Mouse (Mus musculus) thymus, adult 2 months (tissue): ENCODE measurements at regions not wholly inside any gene's neighbourhood (a gene's known extent, or its start where the extent isn't known, plus 50 kb on each side); places are given as distances from the start of the nearest gene placed in this dataset.
"Not testable (repeated sequence)": the region's sequence is repeated elsewhere in the genome, so short reads cannot be mapped to it uniquely, and the experiment has no call there.

Source experiments
- DNase-seq: peaks from one replicate; pipeline ENCODE4 v3.0.0; 2021
- H3K27ac ChIP-seq: fragments of 200-500 bp; 2 replicates; pipeline ENCODE4 v1.5.1; 2012; ENCODE audit warnings: low read length, control low read depth; ENCODE audit not compliant: control insufficient read depth, insufficient read depth
- H3K27me3 ChIP-seq: fragments of 200-500 bp; 2 replicates; pipeline ENCODE4 v1.6.1; 2012; ENCODE audit warnings: mild to moderate bottlenecking, low read length, moderate library complexity, mixed read lengths; ENCODE audit not compliant: control insufficient read depth, insufficient read depth
- H3K36me3 ChIP-seq: fragments of 200-500 bp; 2 replicates; pipeline ENCODE4 v1.6.1; 2012; ENCODE audit warnings: mild to moderate bottlenecking, low read length, moderate library complexity; ENCODE audit not compliant: control insufficient read depth, insufficient read depth
- H3K4me1 ChIP-seq: fragments of 200-500 bp; replicated peaks from 2 replicates; pipeline ENCODE4 v1.6.1; 2012; ENCODE audit warnings: low read length; ENCODE audit not compliant: control insufficient read depth, insufficient read depth
- H3K4me3 ChIP-seq: fragments of 200-500 bp; 2 replicates; pipeline ENCODE4 v1.5.1; 2012; ENCODE audit warnings: mild to moderate bottlenecking, low read length, control low read depth, moderate library complexity; ENCODE audit not compliant: control insufficient read depth, insufficient read depth
- WGBS: fragments of 180-500 bp; shearing (Covaris S2); methylation state at CpG from one replicate; pipeline ENCODE4 v1.1.7; 2018; 5-methylcytosine and 5-hydroxymethylcytosine counted together

DNA sequence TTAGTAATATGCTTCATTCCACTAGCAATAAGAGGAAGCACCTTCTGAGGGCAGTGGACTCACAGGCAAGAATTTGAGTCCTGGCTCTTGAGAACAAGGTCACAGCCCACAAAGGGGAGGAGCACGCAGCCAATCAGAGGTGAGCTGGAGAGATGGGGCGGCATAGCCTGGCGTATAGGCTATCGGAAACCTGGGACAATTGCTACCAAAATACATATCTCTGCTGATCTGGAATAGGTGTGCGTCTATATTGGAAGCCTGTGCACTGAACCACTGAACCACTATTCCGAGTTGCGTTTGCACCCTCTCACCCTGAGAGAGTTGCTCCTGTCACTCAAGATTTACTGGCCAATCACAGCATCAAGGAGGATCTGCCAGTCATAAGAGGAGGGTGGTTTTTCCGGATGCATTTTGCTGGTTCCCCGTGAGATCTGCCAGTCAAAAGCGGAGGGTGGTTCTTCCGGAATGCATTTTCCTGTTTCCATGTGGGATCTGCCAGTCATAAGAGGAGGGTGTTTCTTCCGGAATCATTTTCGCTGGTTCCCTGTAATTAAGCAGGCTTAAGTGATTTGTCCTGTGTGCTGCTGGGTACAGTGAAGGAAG is 80.1 kb upstream of the Riok2 start:
- peak overlapping the region; percentile 60 for H3K27ac ChIP-seq
- not testable (repeated sequence) for H3K4me1 ChIP-seq
- under 1% methylated on average over 13 of the region's 13 CpGs for WGBS

GRCm38 (mm10) chr17:17295037-17295436 is 79.1 kb upstream of the Riok2 start:
- 0% methylated on average over 1 of the region's 1 CpGs for WGBS
- DNase-seq, H3K4me3 ChIP-seq, H3K4me1 ChIP-seq, H3K36me3 ChIP-seq, H3K27me3 ChIP-seq, H3K27ac ChIP-seq: not testable (repeated sequence)

More for the DNA sequence above, 80.1 kb upstream of the Riok2 start:
- peak; percentile 88 for DNase-seq
- H3K36me3 ChIP-seq, H3K27me3 ChIP-seq: not testable (repeated sequence)
- peak overlapping the region; percentile 67 for H3K4me3 ChIP-seq

- DNase-seq, H3K27ac ChIP-seq, H3K36me3 ChIP-seq, H3K4me1 ChIP-seq, H3K27me3 ChIP-seq, H3K4me3 ChIP-seq: not testable (repeated sequence)
- 98% methylated on average over 10 of the region's 10 CpGs for WGBS
Measured at GRCm38 (mm10) chr17:17303496-17303895, 70.6 kb upstream of the Riok2 start.
